Mouse (Mus musculus) T-helper 2 cell (primary cell): ENCODE measurements around the gene Prss45.
"Not testable (repeated sequence)": the region's sequence is repeated elsewhere in the genome, so short reads cannot be mapped to it uniquely, and the experiment has no call there.

Experiments used
- in situ Hi-C: fragments of 300-600 bp; cut with MboI, MseI; formaldehyde crosslinking; loops from one replicate; pipeline ENCODE4 v1.15.1; 2025; ENCODE audit warnings: high pct_unique_total_duplicates

The Prss45 gene

GRCm38 (mm10) chr9:110834411-110834810 lies at the start of gene Prss45:
Gene Prss45 (plus strand): TSS chr9:110834588.
- in situ Hi-C loops, result no loop called here

GRCm38 (mm10) chr9:110788169-110788568 lies 46.2 kb upstream of the Prss45 start:
- in situ Hi-C loops, result no loop called here

- in situ Hi-C loops, result no loop called here
These were observed 43.9 kb upstream of the Prss45 start for GRCm38 (mm10) chr9:110790462-110790861.

GRCm38 (mm10) chr9:110797013-110797412 lies 37.4 kb upstream of the Prss45 start:
- in situ Hi-C loops, result no loop called here

- in situ Hi-C loops, result no loop called here
These were observed 36.5 kb upstream of the Prss45 start, which contains the start of gene Prss42 for GRCm38 (mm10) chr9:110797866-110798265. Gene Prss42 (plus strand): TSS chr9:110798166.

GRCm38 (mm10) chr9:110800834-110801479 lies 33.4 kb upstream of the Prss45 start:
- in situ Hi-C loops, result no loop called here

- in situ Hi-C loops, result no loop called here
These were observed 31.1 kb upstream of the Prss45 start for GRCm38 (mm10) chr9:110803294-110803693.

GRCm38 (mm10) chr9:110810051-110810450 lies 24.3 kb upstream of the Prss45 start:
- in situ Hi-C loops, result no loop called here

- in situ Hi-C loops, result no loop called here
These were observed 20.6 kb upstream of the Prss45 start, which contains the start of gene Prss44 for GRCm38 (mm10) chr9:110813789-110814188. Gene Prss44 (plus strand): TSS chr9:110813994.

GRCm38 (mm10) chr9:110820546-110820945 lies 13.8 kb upstream of the Prss45 start:
- in situ Hi-C loops, result not testable (repeated sequence)

- in situ Hi-C loops, result no loop called here
These were observed 13.0 kb upstream of the Prss45 start for GRCm38 (mm10) chr9:110821436-110821835.

GRCm38 (mm10) chr9:110825426-110825825 lies 9.0 kb upstream of the Prss45 start:
- in situ Hi-C loops, result no loop called here

GRCm38 (mm10) chr9:110825832-110826231 lies 8.6 kb upstream of the Prss45 start:
- in situ Hi-C loops, result no loop called here

- in situ Hi-C loops, result no loop called here
These were observed 8.0 kb upstream of the Prss45 start, which contains the start of gene Prss43 for GRCm38 (mm10) chr9:110826390-110826789. Gene Prss43 (plus strand): TSS chr9:110826690.

- in situ Hi-C loops, result no loop called here
These were observed 1.4 kb upstream of the Prss45 start for GRCm38 (mm10) chr9:110833021-110833420.

- in situ Hi-C loops, result no loop called here
These were observed 573 bp downstream of the Prss45 start for GRCm38 (mm10) chr9:110834961-110835360.

GRCm38 (mm10) chr9:110836112-110836511 lies 1.7 kb downstream of the Prss45 start:
- in situ Hi-C loops, result no loop called here

- in situ Hi-C loops, result no loop called here
These were observed 6.5 kb downstream of the Prss45 start for GRCm38 (mm10) chr9:110840905-110841304.

GRCm38 (mm10) chr9:110841438-110841837 lies 7.0 kb downstream of the Prss45 start:
- in situ Hi-C loops, result no loop called here

GRCm38 (mm10) chr9:110844206-110844605 lies 9.8 kb downstream of the Prss45 start, which contains the start of gene Prss46:
Gene Prss46 (plus strand): TSS chr9:110844506.
- in situ Hi-C loops, result no loop called here

- in situ Hi-C loops, result no loop called here
These were observed 14.8 kb downstream of the Prss45 start for GRCm38 (mm10) chr9:110849162-110849561.

- in situ Hi-C loops, result no loop called here
These were observed 21.5 kb downstream of the Prss45 start for GRCm38 (mm10) chr9:110855903-110856302.

GRCm38 (mm10) chr9:110856920-110857319 lies 22.5 kb downstream of the Prss45 start:
- in situ Hi-C loops, result no loop called here
